Mouse (Mus musculus): Measurements from ENCODE around the gene Rpap3.

Gene Rpap3

DNA sequence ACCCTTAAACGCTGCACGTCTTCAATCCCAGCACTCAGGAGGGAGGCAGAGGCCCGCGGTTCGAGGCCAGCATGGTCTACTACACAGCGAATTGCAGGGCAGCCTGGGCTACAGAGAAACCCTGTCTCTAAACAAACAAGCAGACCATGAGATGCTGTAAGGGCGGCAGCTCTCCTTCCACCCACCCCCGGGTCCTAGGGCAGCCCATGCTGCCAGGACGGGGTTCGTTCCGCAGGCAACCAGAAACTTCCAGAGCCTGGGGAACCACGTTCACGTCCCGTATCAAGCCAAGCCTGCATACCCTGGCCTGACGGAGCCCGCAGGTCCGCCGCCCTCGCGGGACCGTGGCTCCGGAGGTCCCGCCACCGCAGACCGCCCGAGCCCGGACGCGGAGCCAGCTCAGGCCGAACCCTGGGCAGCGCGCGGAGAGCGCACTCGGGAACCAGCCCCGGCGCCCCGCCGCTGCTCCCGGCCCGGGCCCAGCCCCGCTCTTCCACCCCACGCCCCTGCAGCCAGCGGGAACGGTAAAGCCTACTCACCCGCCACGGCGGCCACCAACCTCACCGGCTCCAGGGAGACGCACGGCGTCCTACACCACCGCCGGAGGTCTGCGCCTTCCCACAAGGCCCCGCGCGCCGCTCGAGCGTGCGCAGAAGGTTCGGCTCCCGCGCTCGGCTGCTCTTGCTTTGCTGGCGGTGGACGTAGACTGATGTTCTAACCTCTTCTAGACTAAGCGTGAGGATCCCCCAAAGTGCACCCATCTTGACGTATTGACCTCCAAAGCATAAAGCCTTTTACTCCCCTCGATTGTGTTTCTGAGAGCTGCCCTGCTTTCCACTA is at the start of gene Rpap3:
Gene Rpap3, minus strand, starts transcription at position 615 of the 840 bp plus-strand sequence.
- DNase-seq (ENCODE audit: low spot score in 2 of 2), result peak; percentile 64 to 78

DNA sequence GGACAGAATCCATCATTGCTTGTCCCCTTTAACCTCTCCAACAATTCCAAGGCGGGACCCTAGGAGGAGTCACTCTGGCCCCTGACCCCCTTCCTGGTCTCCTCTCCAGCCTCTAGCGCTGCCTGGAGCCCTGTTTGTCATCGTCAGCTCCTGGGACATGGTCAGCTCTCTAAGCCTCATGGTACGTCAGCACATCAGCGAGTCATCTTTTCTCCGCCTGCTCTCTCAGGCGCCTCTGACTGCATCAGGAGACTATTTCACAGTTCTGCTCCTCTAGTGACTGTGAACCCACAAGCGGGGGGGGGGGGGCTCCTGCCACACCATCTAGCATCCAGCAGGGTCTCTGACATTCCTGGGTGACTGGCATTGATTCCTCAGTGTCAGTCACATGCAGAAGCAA is 49.7 kb upstream of the Rpap3 start:
- DNase-seq (ENCODE audit: low spot score in 2 of 2), result no peak

DNA sequence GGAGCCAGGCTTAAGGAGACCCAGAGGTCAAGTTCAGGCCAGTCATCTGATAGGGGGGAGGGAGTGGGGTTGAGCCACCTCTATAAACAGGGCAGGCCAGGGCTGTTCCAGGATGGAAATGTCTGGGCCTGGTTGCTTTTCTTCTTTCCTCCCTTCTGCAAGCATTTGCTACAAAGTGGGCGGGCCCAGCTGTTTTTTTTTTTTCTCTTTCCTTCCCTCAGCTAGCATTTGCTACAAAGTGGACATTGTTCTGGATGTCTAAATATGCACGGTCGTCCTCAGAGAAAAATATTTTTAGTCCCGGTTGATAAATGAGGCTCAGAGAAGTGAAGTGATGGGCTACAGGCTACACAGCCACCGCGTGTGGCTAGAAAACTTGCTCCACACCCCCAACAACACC is 48.9 kb upstream of the Rpap3 start:
- no peak for DNase-seq (ENCODE audit: low spot score in 2 of 2)

DNA sequence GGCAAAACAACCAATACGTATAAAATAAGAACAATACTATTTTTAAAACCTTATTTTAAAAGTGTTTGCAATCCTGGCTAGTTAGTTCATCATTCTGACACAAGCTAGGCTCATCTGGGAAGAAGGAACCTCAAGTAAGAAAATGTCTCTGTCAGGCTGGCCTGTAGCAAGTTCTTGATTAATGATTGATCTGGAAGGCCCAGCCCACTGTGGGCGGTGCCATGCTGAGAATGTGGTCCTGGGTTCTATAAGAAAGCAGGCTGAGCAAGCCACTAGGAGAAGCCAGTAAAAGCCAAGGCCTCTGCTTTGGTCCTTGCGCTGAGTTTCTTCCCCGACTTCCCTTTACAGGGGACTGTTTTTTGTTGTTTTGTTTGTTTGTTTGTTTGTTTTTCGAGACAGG is 46.9 kb upstream of the Rpap3 start:
- DNase-seq (ENCODE audit: low spot score in 2 of 2), result no peak

DNA sequence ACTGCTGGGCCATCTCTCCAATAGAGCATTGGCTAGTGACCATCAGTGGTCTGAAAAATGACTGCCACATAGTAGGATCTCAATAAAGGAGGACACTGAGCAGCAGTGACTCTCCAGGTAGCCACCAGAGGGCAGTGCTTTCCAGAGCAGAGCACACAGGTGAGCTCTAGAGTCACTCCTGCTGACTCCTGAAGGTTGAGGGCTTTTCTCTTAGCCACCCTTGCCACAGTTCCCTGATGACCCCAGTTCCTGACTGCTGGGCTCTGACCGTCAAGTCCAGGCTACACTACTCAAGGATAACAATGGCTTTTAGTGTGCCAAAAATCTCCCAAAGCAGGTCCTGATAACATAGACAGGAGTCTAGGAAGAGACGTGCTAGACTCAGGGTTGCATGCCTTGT is 46.1 kb upstream of the Rpap3 start:
- DNase-seq (ENCODE audit: low spot score in 2 of 2), result peak in 1 of 2 experiments; percentile 41

DNA sequence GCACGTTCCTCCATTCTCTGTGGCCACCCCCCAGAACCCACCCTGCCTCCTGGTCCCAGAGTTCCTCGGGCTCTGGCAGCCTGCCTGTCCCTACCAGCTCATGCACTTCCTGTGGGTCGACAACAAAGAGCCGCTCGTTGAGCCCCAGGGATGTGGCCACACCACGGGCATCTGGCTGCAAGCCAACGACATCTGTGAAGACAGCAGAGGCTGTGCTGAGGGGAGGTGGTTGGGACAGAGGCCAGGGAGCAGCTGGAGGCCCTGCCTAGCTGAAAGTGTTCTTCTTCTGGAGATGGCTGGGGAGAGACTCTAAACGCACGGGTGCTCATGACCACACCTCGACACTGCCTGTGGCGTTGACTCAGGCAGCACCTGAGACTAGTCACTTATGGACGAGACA is 45.1 kb upstream of the Rpap3 start:
- DNase-seq (ENCODE audit: low spot score in 2 of 2), result peak; percentile 38 to 41

DNA sequence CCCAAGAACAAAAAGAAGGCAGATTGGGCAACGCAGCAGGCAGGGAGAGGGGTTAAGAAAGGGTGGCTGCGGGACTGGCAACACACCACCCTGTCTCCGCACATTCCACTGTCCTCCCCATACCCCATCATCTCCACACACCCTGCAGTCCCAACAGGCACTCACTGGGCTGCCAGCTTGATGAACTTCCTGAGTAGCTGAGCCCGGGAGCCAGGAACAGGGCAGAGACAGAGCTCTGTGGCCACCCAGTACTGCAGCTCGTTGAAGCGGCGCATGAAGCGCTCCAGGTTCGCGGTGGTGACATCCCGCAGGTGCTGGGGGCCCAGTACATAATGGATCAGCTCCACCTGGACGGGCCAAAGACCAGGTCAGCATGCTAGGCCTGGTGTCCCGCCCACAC is 44.2 kb upstream of the Rpap3 start:
- no peak for DNase-seq (ENCODE audit: low spot score in 2 of 2)

DNA sequence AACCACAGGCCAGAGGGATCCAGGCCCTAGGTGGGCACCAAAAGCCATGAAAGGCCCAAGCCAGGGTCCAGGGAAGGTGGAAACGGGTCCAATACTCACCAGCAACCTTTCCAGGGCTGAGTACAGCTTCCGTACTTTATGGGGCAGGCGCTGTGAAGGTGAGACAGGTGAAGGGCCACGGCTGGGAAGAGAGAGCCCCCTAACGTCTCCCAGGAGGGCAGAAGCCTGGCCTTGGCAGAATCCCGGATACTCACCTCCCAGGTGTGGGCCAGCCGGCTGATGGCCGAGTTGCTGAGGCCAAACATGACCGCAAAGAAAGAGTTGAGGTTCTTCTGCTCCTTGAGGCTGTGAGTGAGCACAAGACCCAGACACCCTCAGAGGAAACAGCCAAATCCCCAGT is 43.8 kb upstream of the Rpap3 start:
- DNase-seq (ENCODE audit: low spot score in 2 of 2), result no peak

DNA sequence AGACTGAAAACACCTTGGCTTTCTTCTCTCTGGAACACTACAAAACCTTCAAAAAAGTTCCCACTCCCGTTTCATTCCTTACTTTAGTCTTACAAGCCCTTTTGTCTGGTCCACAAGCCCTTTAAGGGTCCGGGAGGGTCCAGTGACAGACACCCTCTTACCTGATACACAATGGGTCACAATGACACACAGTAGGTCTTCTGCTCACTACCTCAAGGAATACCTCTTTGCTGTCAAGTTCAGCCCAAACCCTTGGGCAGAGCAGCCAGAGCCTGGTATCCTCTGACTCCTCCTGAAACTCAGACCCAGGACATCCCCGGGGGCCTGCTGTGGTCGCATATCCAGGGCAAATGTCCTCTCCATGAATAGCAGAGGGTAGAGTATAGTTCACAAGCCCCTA is 43.3 kb upstream of the Rpap3 start:
- no peak for DNase-seq (ENCODE audit: low spot score in 2 of 2)

DNA sequence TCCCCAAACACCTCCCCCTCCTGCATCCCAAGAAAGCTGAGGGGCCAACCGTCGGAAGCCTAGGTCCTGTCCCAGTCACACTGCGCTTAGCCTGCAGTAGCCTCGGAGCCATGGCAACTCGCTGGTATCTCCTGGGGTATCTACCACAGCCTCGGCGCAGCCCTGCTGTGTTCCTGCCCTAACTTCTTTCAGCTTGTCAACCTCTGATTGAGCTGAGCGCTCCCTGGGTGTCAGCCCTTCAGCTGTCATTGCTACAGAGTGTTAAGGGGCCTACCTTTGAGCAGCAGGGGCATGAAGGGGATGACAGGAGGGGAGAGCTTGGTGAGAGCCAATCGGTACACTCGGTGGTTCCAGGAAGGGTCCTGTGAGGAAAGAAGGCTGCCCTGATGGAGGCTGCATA is 42.7 kb upstream of the Rpap3 start:
- no peak for DNase-seq (ENCODE audit: low spot score in 2 of 2)

DNA sequence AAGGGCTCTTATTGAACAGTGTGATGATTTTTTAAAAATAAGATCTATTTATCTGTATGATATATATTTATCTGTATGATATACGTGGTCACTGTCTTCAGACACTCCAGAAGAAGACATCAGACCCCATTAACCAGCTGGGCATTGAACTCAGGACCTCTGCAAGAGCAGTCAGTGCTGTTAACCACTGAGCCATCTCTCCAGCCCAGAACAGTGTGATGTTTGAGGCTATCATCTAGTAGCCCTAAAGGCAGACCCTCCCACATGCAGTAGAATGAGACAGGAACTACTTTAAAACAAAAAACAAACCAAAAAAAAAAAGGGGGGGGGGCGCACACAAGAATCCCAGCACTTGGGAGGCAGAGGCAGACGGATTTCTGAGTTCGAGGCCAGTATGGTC is 41.9 kb upstream of the Rpap3 start:
- DNase-seq (ENCODE audit: low spot score in 2 of 2), result no peak

DNA sequence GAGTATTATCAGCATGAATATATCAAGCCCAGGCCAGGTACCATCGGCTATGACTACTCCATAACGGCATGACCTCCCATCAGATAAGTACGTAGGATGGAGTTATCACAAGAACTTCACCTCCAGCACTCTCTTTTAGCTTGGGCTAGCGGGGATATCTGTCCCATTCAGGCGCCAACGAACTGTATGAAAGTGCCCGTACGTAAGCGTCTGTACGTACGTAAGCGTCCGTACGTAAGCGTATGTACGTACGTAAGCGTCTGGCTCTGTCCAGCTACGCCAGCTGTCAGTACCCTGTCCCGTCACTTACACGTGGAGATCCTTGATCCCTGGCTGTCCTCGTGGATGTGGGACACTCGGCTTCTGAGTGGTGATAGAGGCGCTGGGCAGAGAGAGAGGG is 41.1 kb upstream of the Rpap3 start:
- DNase-seq (ENCODE audit: low spot score in 2 of 2), result no peak

DNA sequence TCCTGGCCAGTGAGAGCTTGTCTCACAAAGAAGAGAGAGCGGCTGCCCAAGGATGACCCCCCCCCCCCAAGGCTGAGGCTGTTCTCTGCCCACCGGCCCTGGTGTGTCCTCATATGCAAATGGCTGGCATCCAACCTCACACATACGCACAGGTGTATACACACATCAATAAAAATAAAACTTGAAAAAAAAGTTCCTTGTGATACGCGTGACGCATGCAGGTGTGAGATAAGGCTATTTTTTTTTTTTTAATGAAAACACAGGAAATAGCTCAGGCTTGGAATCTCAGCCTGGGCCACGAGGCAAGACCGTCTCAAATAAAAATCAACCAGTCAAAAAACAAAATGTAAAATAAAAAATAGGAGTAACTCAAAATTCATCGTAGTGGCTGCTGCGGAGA is 40.7 kb upstream of the Rpap3 start:
- no peak for DNase-seq (ENCODE audit: low spot score in 2 of 2)

DNA sequence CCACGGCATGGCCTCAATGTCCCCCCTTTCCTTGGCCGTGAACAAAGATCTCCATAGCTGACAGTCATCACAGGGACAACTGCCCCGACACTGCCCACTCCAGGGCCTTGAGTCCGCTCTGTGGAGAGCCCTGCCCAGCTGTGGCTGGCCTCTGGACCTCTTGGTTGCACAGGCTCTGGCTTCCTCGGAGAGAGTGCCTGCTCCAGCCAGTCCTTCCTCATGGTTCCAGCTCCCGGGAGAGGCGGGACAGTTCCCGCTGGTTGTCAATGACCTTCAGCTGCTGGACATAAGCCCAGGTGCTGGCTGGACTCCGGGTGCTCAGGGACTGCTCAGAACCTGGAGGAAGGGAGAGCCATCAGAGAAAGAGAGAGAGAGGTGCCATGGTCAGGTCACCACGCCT is 39.7 kb upstream of the Rpap3 start:
- no peak for DNase-seq (ENCODE audit: low spot score in 2 of 2)

DNA sequence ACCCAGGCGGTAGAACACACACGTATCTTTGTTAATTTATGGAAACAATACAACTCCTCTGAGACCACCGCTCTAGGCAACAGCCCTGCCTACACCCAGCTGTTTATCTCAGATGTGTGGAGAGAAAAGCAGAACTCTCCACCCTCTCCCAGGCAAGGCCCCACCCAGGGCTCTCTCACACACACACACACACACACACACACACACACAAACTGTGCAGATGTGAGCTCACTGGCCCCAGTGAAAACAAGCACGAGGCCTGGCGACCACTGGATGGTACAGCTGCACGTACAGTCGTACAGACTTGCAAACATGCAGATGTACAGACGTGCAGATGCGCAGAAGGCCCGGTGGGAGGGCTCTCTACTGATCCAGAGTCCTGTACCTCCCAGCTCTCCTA is 39.3 kb upstream of the Rpap3 start:
- DNase-seq (ENCODE audit: low spot score in 2 of 2), result peak in 1 of 2 experiments; percentile 57

DNA sequence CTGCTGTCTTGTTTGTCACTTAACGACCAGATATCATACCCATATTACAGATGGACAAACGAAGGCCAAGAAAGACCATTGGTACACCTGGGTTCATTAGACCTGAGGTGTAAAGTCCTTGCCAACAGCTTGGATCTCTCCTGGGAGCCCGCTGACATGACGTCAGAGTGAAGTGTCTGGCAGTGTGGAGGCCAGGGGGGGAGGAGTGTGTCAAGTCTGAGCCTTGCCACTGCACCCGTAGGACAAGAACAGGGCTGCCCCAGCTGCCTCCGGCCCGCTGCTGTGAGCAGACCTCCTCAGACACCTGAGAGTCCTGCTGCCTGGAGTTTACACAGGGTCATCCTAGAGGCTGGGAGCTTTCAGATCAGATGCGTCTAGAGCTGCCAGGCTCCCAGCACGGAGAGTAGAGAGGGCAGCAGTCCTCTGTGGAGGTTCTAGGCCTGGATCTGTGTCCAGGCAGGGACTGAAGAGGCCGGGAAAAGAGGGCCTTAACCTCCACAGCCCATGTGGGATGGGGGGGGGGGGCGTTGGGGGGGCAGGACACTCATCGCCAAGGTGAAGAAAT is 38.4 kb upstream of the Rpap3 start:
- no peak for DNase-seq (ENCODE audit: low spot score in 2 of 2)

DNA sequence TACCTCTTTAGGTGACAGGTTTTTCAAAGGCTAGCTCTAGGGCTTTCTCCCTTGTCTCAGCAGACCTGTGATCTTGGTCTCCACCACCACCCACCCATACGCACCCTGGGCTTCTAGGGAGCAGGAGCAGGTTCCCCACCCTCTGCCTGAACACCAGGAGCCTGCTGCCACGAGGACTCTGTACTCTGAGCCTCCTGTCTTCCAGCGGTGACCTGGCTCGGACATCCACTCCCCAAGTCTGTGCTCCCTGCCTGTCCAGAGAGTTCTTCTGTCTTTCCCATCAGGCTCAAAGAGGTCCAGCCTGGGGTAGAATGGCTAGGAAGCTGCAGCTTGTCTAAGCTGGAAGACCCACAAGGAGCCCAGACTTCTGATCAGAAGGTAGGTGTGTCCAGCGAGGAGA is 37.6 kb upstream of the Rpap3 start:
- DNase-seq (ENCODE audit: low spot score in 2 of 2), result no peak

DNA sequence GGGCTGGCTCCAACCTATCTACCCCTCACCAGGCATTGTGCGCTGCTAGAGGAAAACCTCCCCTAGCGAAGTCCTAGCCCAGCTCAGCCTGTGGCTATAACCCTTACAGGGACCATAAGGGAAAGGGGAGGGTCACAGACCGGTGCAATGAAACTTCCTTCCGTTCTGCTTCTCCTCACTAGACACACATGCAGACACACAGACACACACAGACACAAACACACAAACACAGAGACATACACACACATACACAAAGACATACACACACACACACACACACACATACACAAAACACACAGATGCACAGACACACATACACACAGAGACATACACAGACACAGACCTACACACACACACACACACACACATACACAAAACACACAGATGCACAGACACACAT is 37.0 kb upstream of the Rpap3 start:
- DNase-seq (ENCODE audit: low spot score in 2 of 2), result no peak

DNA sequence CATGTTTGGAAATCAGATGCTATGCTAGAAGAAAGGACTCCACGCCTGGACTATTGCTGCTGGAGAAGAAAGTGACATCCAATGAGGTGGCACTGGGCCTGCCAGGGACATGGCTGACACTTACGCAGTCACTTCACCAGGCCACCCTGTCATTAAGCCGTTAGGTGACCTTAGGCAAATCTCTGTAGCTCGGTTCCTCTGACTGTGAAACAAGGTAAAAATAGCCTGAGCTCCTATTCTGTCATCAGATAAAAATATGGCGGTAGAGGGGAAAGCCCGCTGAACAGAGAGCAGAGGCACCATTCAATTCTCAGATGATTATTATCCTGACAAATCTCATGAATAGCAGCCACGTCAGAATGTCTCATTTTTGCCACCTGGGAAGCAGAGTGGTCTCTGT is 36.4 kb upstream of the Rpap3 start:
- no peak for DNase-seq (ENCODE audit: low spot score in 2 of 2)

DNA sequence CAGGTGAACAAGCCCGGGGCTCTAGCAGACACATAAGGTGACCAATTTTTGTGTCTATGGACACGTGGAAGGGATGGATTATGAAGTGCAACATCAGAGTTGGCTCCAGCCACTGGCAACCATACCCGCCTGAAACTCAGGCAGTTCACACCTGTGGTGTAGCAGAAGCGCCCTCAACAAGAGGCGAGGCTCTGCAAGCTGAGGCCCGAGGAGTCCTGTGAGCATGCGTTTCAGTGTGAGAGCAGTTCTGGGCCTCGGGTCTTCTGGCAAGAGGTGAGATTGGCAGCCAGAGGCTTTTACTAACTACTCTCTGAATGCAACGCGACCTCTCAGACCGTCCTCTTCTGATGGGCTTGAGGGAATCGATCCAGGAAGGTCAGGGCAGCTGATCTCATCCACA is 36.0 kb upstream of the Rpap3 start:
- DNase-seq (ENCODE audit: low spot score in 2 of 2), result no peak

DNA sequence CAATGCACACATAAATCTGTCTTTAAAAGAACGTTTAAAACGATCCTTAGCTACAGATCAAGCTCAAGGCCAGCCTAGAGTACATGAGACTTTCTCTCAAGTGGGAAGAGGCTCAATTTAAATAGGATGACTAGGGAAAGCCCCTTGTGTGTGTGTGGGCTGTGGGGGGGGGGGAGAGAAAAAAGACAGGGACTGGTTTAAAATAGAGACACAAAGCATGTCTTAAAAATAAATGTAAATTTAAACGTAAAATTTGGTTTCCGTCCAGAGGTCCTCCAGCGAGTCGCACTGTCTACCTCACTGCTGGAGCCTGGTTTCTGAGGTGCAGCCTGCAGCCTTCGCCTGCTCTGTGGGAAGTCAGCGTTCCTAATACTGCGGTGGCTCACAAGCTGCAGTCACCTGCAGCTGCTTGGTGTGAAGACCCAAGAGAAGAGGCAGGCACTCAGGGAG is 34.7 kb upstream of the Rpap3 start:
- no peak for DNase-seq (ENCODE audit: low spot score in 2 of 2)

DNA sequence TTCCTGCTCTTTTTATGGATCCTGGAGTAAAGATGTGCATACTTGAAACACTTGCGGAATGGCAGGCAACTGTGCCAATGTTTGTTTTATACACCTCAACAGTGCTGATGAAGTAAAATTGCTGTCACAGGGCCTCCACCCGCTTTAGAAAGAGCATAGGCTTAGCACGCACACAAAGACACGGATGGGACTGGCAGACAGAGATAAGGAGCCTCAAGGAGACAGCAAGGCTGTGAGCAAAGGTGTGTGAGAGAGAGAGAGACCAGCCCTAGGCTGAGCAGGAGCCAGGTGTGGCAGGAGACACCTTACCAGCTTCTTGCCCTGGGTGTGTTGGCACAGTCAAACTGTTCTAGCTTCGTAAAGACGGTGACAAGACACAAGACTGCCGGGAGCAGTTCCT is 33.3 kb upstream of the Rpap3 start:
- DNase-seq (ENCODE audit: low spot score in 2 of 2), result no peak

DNA sequence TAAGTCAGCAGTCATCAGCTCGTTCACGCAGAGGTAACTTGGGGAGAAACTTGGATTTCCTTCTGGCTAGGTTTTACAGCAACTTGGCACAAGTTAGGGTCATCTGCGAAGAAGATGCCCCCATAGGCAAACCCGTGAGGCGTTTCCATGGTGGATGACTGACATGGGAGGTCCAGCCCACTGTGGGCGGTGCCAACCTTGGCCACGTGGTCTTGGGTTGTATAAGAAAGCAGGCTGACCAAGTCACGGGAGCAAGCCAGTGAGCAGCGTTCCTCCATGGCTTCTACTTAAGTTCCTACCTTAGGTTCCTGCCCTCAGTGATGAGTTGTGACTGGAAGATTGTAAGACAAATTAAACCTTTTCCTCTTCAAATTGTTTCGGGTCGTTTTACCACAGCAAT is 26.4 kb upstream of the Rpap3 start:
- DNase-seq (ENCODE audit: low spot score in 2 of 2), result no peak

DNA sequence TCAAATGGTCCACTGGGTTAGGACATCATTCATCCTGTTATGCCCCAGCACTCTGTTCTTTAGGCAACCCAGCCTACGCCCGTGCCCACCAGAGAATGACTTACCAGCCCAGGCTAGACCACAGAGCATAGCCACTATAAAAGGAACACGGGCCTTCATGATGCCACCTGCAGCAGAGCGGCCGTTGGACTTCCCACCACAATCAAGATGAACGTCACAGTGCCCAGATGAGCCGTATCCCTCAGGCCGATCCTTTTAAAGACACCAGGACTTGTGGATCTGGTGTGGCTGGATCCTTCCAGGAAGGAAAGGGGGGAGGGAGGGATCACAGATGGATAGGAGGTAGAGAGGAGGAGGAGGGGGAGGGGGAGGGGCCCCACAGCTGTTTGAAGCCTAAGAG is 25.5 kb upstream of the Rpap3 start, which contains the start of gene Endou:
Gene Endou, minus strand, starts transcription at position 229 of the 400 bp plus-strand sequence.
- no peak for DNase-seq (ENCODE audit: low spot score in 2 of 2)

All from spleen, postnatal 14 days (tissue).